Mouse (Mus musculus): ENCODE measurements at regions not wholly inside any gene's neighbourhood (a gene's known extent, or its start where the extent isn't known, plus 50 kb on each side); places are given as distances from the start of the nearest gene placed in this dataset.

GRCm38 (mm10) chr2:10965224-10965623 is 206.7 kb upstream of the Prkcq start:
- Histone ChIP-seq H3K9me3 (no peaks in the 10 kb centered on the region), H3K27me3 (replicated peaks) (no peaks in the 10 kb centered on the region), H3K36me3 (no peaks in the 10 kb centered on the region), H3K4me2 (replicated peaks) (no peak overlapping the region), H3K27ac (no peak overlapping the region), H3K9ac (no peak overlapping the region), H3K4me1 (replicated peaks) (no peaks in the 10 kb centered on the region), H3K4me3 (replicated peaks) (no peak overlapping the region)
- no peak for ATAC-seq
- 77% methylated on average over 7 of the region's 7 CpGs for WGBS

- ATAC-seq: no peak
- 56% methylated on average over 2 of the region's 2 CpGs for WGBS
Measured at GRCm38 (mm10) chr2:10966891-10967290, 205.0 kb upstream of the Prkcq start.

GRCm38 (mm10) chr2:10969111-10969689 is 202.7 kb upstream of the Prkcq start:
- no peaks in the 10 kb centered on the region for H3K27me3 ChIP-seq (replicated peaks)
- H3K36me3 ChIP-seq: no peaks in the 10 kb centered on the region
- no peak overlapping the region for H3K9ac ChIP-seq
- no peaks in the 10 kb centered on the region for H3K4me1 ChIP-seq (replicated peaks)
- no peak overlapping the region for H3K27ac ChIP-seq
- WGBS: 80% methylated on average over 10 of the region's 10 CpGs
- H3K4me3 ChIP-seq (replicated peaks): no peak overlapping the region
- no peaks in the 10 kb centered on the region for H3K9me3 ChIP-seq
- H3K4me2 ChIP-seq (replicated peaks): no peak overlapping the region
- ATAC-seq: no peak

More at GRCm38 (mm10) chr2:10966891-10967290, 205.0 kb upstream of the Prkcq start:
- Histone ChIP-seq H3K36me3 (no peaks in the 10 kb centered on the region), H3K9me3 (no peaks in the 10 kb centered on the region), H3K9ac (no peak overlapping the region), H3K4me1 (replicated peaks) (no peaks in the 10 kb centered on the region), H3K27ac (no peak overlapping the region), H3K4me3 (replicated peaks) (no peak overlapping the region), H3K4me2 (replicated peaks) (no peak overlapping the region), H3K27me3 (replicated peaks) (no peaks in the 10 kb centered on the region)

- Histone ChIP-seq H3K9me3 (no peaks in the 10 kb centered on the region), H3K4me1 (replicated peaks) (no peaks in the 10 kb centered on the region), H3K4me3 (replicated peaks) (no peak overlapping the region), H3K27ac (no peak overlapping the region), H3K36me3 (no peaks in the 10 kb centered on the region), H3K9ac (no peak overlapping the region), H3K27me3 (replicated peaks) (no peaks in the 10 kb centered on the region), H3K4me2 (replicated peaks) (no peak overlapping the region)
- no peak for ATAC-seq
- WGBS: 55% methylated on average over 3 of the region's 3 CpGs
Measured at GRCm38 (mm10) chr2:10972051-10972450, 199.9 kb upstream of the Prkcq start.

GRCm38 (mm10) chr2:10978772-10979171 is 193.1 kb upstream of the Prkcq start:
- Histone ChIP-seq H3K4me3 (replicated peaks) (no peak overlapping the region), H3K27me3 (replicated peaks) (no peaks in the 10 kb centered on the region), H3K4me2 (replicated peaks) (no peak overlapping the region), H3K27ac (no peak overlapping the region), H3K36me3 (no peaks in the 10 kb centered on the region), H3K9me3 (no peaks in the 10 kb centered on the region), H3K9ac (no peak overlapping the region), H3K4me1 (replicated peaks) (no peaks in the 10 kb centered on the region)
- WGBS: 69% methylated on average over 5 of the region's 5 CpGs
- no peak for ATAC-seq

- Histone ChIP-seq H3K4me3 (replicated peaks) (no peak overlapping the region), H3K9ac (no peak overlapping the region), H3K27me3 (replicated peaks) (no peaks in the 10 kb centered on the region), H3K27ac (no peak overlapping the region), H3K4me2 (replicated peaks) (no peak overlapping the region), H3K4me1 (replicated peaks) (no peaks in the 10 kb centered on the region), H3K36me3 (no peaks in the 10 kb centered on the region), H3K9me3 (no peaks in the 10 kb centered on the region)
- no peak for ATAC-seq
- 61% methylated on average over 7 of the region's 7 CpGs for WGBS
Measured at GRCm38 (mm10) chr2:10986101-10986500, 185.8 kb upstream of the Prkcq start.

GRCm38 (mm10) chr2:10990043-10990728 is 181.7 kb upstream of the Prkcq start:
- H3K27me3 ChIP-seq (replicated peaks): no peaks in the 10 kb centered on the region
- no peak overlapping the region for H3K9ac ChIP-seq
- no peaks in the 10 kb centered on the region for H3K4me1 ChIP-seq (replicated peaks)
- no peak overlapping the region for H3K4me3 ChIP-seq (replicated peaks)
- H3K4me2 ChIP-seq (replicated peaks): no peak overlapping the region
- no peak for ATAC-seq
- no peaks in the 10 kb centered on the region for H3K9me3 ChIP-seq
- no peaks in the 10 kb centered on the region for H3K36me3 ChIP-seq
- 86% methylated on average over 7 of the region's 7 CpGs for WGBS
- no peak overlapping the region for H3K27ac ChIP-seq

- H3K4me3 ChIP-seq (replicated peaks): no peak overlapping the region
- no peaks in the 10 kb centered on the region for H3K9me3 ChIP-seq
- no peak overlapping the region for H3K27ac ChIP-seq
- H3K4me1 ChIP-seq (replicated peaks): no peaks in the 10 kb centered on the region
- H3K9ac ChIP-seq: no peak overlapping the region
- no peaks in the 10 kb centered on the region for H3K36me3 ChIP-seq
- 47% methylated on average over 1 of the region's 1 CpGs for WGBS
- H3K27me3 ChIP-seq (replicated peaks): no peaks in the 10 kb centered on the region
- no peak for ATAC-seq
- H3K4me2 ChIP-seq (replicated peaks): no peak overlapping the region
Measured at GRCm38 (mm10) chr2:10998798-10999197, 173.1 kb upstream of the Prkcq start.

GRCm38 (mm10) chr2:10999217-10999618 is 172.7 kb upstream of the Prkcq start:
- H3K4me2 ChIP-seq (replicated peaks): no peak overlapping the region
- WGBS: 70% methylated on average over 1 of the region's 1 CpGs
- no peaks in the 10 kb centered on the region for H3K9me3 ChIP-seq
- H3K27me3 ChIP-seq (replicated peaks): no peaks in the 10 kb centered on the region
- H3K36me3 ChIP-seq: no peaks in the 10 kb centered on the region
- ATAC-seq: no peak
- H3K27ac ChIP-seq: no peak overlapping the region
- no peak overlapping the region for H3K9ac ChIP-seq
- no peak overlapping the region for H3K4me3 ChIP-seq (replicated peaks)
- H3K4me1 ChIP-seq (replicated peaks): no peaks in the 10 kb centered on the region

- no peak for ATAC-seq
- H3K4me1 ChIP-seq (replicated peaks): no peaks in the 10 kb centered on the region
- H3K9ac ChIP-seq: no peak overlapping the region
- H3K4me2 ChIP-seq (replicated peaks): no peak overlapping the region
- H3K9me3 ChIP-seq: no peaks in the 10 kb centered on the region
- H3K27ac ChIP-seq: no peak overlapping the region
- H3K36me3 ChIP-seq: no peaks in the 10 kb centered on the region
- WGBS: 72% methylated on average over 2 of the region's 2 CpGs
- H3K4me3 ChIP-seq (replicated peaks): no peak overlapping the region
- no peaks in the 10 kb centered on the region for H3K27me3 ChIP-seq (replicated peaks)
Measured at GRCm38 (mm10) chr2:11005806-11006205, 166.1 kb upstream of the Prkcq start.

- no peak for ATAC-seq
- Histone ChIP-seq H3K4me1 (replicated peaks) (no peaks in the 10 kb centered on the region), H3K36me3 (no peaks in the 10 kb centered on the region), H3K27ac (no peak overlapping the region), H3K4me3 (replicated peaks) (no peak overlapping the region), H3K9ac (no peak overlapping the region), H3K9me3 (no peaks in the 10 kb centered on the region), H3K27me3 (replicated peaks) (no peaks in the 10 kb centered on the region), H3K4me2 (replicated peaks) (no peak overlapping the region)
- WGBS: 62% methylated on average over 11 of the region's 11 CpGs
Measured at GRCm38 (mm10) chr2:11011041-11011962, 160.6 kb upstream of the Prkcq start.

GRCm38 (mm10) chr2:11012312-11012860 is 159.5 kb upstream of the Prkcq start:
- Histone ChIP-seq H3K27ac (no peak overlapping the region), H3K4me3 (replicated peaks) (no peak overlapping the region), H3K4me1 (replicated peaks) (no peaks in the 10 kb centered on the region), H3K9me3 (no peaks in the 10 kb centered on the region), H3K27me3 (replicated peaks) (no peaks in the 10 kb centered on the region), H3K36me3 (no peaks in the 10 kb centered on the region), H3K4me2 (replicated peaks) (no peak overlapping the region), H3K9ac (no peak overlapping the region)
- no peak for ATAC-seq
- WGBS: 85% methylated on average over 4 of the region's 4 CpGs

Data from intestine, embryonic 15.5 days (tissue).